ENCODE assay signal across 9 mouse cellular contexts in genomic region chr8:123202288-123202687, GRCm38 (mm10). TPM values are rescaled to one million over a fixed set of nuclear protein-coding genes. Genes with fewer than 3 reads are reported as not detected.
DNase-seq lines count a peak whose midpoint lies in the region; ATAC-seq and TF ChIP-seq lines count a peak whose summit lies in the region.
"Had no signal": no experiment of that assay in that cellular context is flagged by ENCODE, and none has a peak within 500 bp of the region (broad histone marks: within the 10 kb centered on the region; RNA-seq: fewer than 3 reads in every experiment).

No protein-coding gene starts in this region.

- H3K27me3 ChIP-seq in heart, adult 2 months (ENCODE audit: control insufficient read depth, insufficient read depth, low read length): no peaks in the 10 kb centered on the region
- H3K27me3 ChIP-seq in heart, embryonic 11.5 days (ENCODE audit: control insufficient read depth, insufficient read depth, low read length): peaks cover 3% of the 10 kb centered on the region; the same call in 1 of the 2 replicates
- H3K27me3 ChIP-seq in hindbrain, embryonic 11.5 days (ENCODE audit: control insufficient read depth, insufficient read depth, low read length): no peaks in the 10 kb centered on the region
- H3K27me3 ChIP-seq in midbrain, embryonic 14.5 days (ENCODE audit: control insufficient read depth, insufficient read depth, low read length): no peaks in the 10 kb centered on the region
- no peaks in the 10 kb centered on the region for H3K27me3 ChIP-seq in spleen, adult 2 months (ENCODE audit: control insufficient read depth, insufficient read depth, low read length)

- H3K27ac ChIP-seq in heart, adult 2 months: no peak overlapping the region
- no peak overlapping the region for H3K27ac ChIP-seq in heart, embryonic 11.5 days (ENCODE audit: low read depth, low read length)
- no peak overlapping the region for H3K27ac ChIP-seq in embryonic fibroblast, embryonic 13.5 days (ENCODE audit: insufficient read depth, low read length)
- H3K27ac ChIP-seq in hindbrain, embryonic 11.5 days (ENCODE audit: low read depth, low read length): no peak overlapping the region
- no peak overlapping the region for H3K27ac ChIP-seq in left cerebral cortex, adult 2 months
- no peak overlapping the region for H3K27ac ChIP-seq in midbrain, embryonic 14.5 days (replicated peaks; ENCODE audit: low read depth, low read length)
- H3K27ac ChIP-seq in spleen, adult 2 months (ENCODE audit: insufficient read depth, low read length): no peak overlapping the region
- H3K27ac ChIP-seq: liver, embryonic 15.5 days had no signal

- no peaks in the 10 kb centered on the region for H3K9me3 ChIP-seq in heart, embryonic 11.5 days (replicated peaks; ENCODE audit: control insufficient read depth, low read length)
- no peaks in the 10 kb centered on the region for H3K9me3 ChIP-seq in hindbrain, embryonic 11.5 days (ENCODE audit: control insufficient read depth, low read length)
- H3K9me3 ChIP-seq in midbrain, embryonic 14.5 days (ENCODE audit: control insufficient read depth, low read length): no peaks in the 10 kb centered on the region
- H3K9me3 ChIP-seq: liver, embryonic 15.5 days had no signal

- no peak overlapping the region for H3K4me3 ChIP-seq in heart, adult 2 months
- no peak overlapping the region for H3K4me3 ChIP-seq in heart, embryonic 11.5 days (ENCODE audit: low read depth, low read length)
- no peak overlapping the region for H3K4me3 ChIP-seq in embryonic fibroblast, embryonic 13.5 days (ENCODE audit: insufficient read depth, low read length)
- no peak overlapping the region for H3K4me3 ChIP-seq in hindbrain, embryonic 11.5 days (ENCODE audit: low read depth, low read length)
- no peak overlapping the region for H3K4me3 ChIP-seq in left cerebral cortex, adult 2 months
- H3K4me3 ChIP-seq in midbrain, embryonic 14.5 days (replicated peaks; ENCODE audit: low read depth, low read length): no peak overlapping the region
- no peak overlapping the region for H3K4me3 ChIP-seq in spleen, adult 2 months (ENCODE audit: extremely low read depth, insufficient read depth, insufficient read length)
- H3K4me3 ChIP-seq: liver, embryonic 15.5 days had no signal

- ATAC-seq in heart, embryonic 11.5 days (replicated peaks; ENCODE audit: insufficient number of reproducible peaks, low FRiP score, low TSS enrichment): no peak
- ATAC-seq in hindbrain, embryonic 11.5 days (ENCODE audit: low FRiP score): no peak
- no peak for ATAC-seq in midbrain, embryonic 14.5 days (ENCODE audit: low FRiP score, low TSS enrichment)

- TF ChIP-seq CTCF in heart, adult 2 months (IDR thresholded peaks at IDR 0.05): peak; percentile 97
- TF ChIP-seq CTCF in brain, embryonic 14.5 days (IDR thresholded peaks at IDR 0.05; ENCODE audit: borderline replicate concordance, extremely low read depth, insufficient read depth, insufficient read length): peak; percentile 91; the same call in 1 of the 2 replicates
- TF ChIP-seq CTCF in embryonic fibroblast, embryonic 13.5 days (IDR thresholded peaks at IDR 0.05; ENCODE audit: borderline replicate concordance, insufficient read depth, low read length): 0 out of 2 replicates have a peak, but pooled peaks have one; percentile 12
- peak; percentile 94 for TF ChIP-seq CTCF in left cerebral cortex, adult 2 months (IDR thresholded peaks at IDR 0.05)
- TF ChIP-seq CTCF in spleen, adult 2 months (IDR thresholded peaks at IDR 0.05; ENCODE audit: extremely low read depth, insufficient read depth, insufficient read length, insufficient replicate concordance): peak; percentile 58; the same call in 1 of the 2 replicates

- DNase-seq in heart, adult 2 months: peak; percentile 55 to 75
- peak; percentile 86 for DNase-seq in brain, embryonic 14.5 days (ENCODE audit: low read depth)
- DNase-seq in hindbrain, embryonic 11.5 days (ENCODE audit: low spot score): peak; percentile 92
- DNase-seq in left cerebral cortex, adult 2 months (ENCODE audit: extremely low spot score in 1 of 2, low spot score in 2 of 2): peak; percentile 68 to 84
- peak; percentile 92 for DNase-seq in midbrain, embryonic 14.5 days
- DNase-seq in spleen, adult 2 months (ENCODE audit: low read depth in 1 of 2, low spot score in 2 of 2): peak in 1 of 2 experiments; percentile 55

- TF ChIP-seq EP300 in heart, adult 2 months (IDR thresholded peaks at IDR 0.05; ENCODE audit: insufficient read depth, low read depth, low read length): no peak

- no peak overlapping the region for H3K4me2 ChIP-seq in heart, embryonic 11.5 days
- no peak overlapping the region for H3K4me2 ChIP-seq in hindbrain, embryonic 11.5 days (replicated peaks; ENCODE audit: low read depth, low read length)
- H3K4me2 ChIP-seq in midbrain, embryonic 14.5 days (ENCODE audit: low read length): no peak overlapping the region
- H3K4me2 ChIP-seq: liver, embryonic 15.5 days had no signal

- H3K36me3 ChIP-seq in heart, adult 2 months (ENCODE audit: control insufficient read depth, insufficient read depth, low read length): no peaks in the 10 kb centered on the region
- H3K36me3 ChIP-seq in heart, embryonic 11.5 days (ENCODE audit: control insufficient read depth, insufficient read depth, low read length): peaks cover 7% of the 10 kb centered on the region
- 0 out of 2 replicates have a peak, but pooled peaks cover 2% of the 10 kb centered on the region for H3K36me3 ChIP-seq in hindbrain, embryonic 11.5 days (ENCODE audit: control insufficient read depth, insufficient read depth, low read length)
- H3K36me3 ChIP-seq in midbrain, embryonic 14.5 days (ENCODE audit: control insufficient read depth, insufficient read depth, low read length): peaks cover 23% of the 10 kb centered on the region
- H3K36me3 ChIP-seq in spleen, adult 2 months (ENCODE audit: control insufficient read depth, insufficient read depth, low read length): peaks cover 14% of the 10 kb centered on the region

- 24% methylated on average over 5 of the region's 5 CpGs for WGBS in heart, adult 2 months
- WGBS in heart, embryonic 11.5 days (ENCODE audit: insufficient replicate concordance): 36% methylated on average over 5 of the region's 5 CpGs
- WGBS in hindbrain, embryonic 11.5 days: 37% methylated on average over 5 of the region's 5 CpGs
- WGBS in midbrain, embryonic 14.5 days: 25% methylated on average over 5 of the region's 5 CpGs
- WGBS in spleen, adult 2 months: 20% methylated on average over 5 of the region's 5 CpGs

- no peaks in the 10 kb centered on the region for H3K79me2 ChIP-seq in heart, adult 2 months (replicated peaks; ENCODE audit: control insufficient read depth, insufficient read depth, low read length)

- intact Hi-C loops in heart, adult 2 months (cut with DNase I): loop anchor here (2.0 to 5.0 kb wide), 2 partner anchors 95 to 365 kb away; no protein-coding TSS in a partner anchor
- intact Hi-C loops in left cerebral cortex, adult 2 months (cut with DNase I): loop anchor here (1.0 kb wide), 1 partner anchor 96 kb away; no protein-coding TSS in a partner anchor

- H3K9ac ChIP-seq in heart, adult 2 months (ENCODE audit: low read depth, low read length): no peak overlapping the region
- no peak overlapping the region for H3K9ac ChIP-seq in heart, embryonic 11.5 days (ENCODE audit: low read depth, low read length)
- no peak overlapping the region for H3K9ac ChIP-seq in hindbrain, embryonic 11.5 days (ENCODE audit: low read depth, low read length)
- H3K9ac ChIP-seq in midbrain, embryonic 14.5 days (replicated peaks; ENCODE audit: low read length): no peak overlapping the region
- H3K9ac ChIP-seq: liver, embryonic 15.5 days had no signal

- TF ChIP-seq POLR2A in heart, adult 2 months (IDR thresholded peaks at IDR 0.05; ENCODE audit: insufficient read depth, low read depth, low read length): no peak
- no peak for TF ChIP-seq POLR2A in brain, embryonic 14.5 days (IDR thresholded peaks at IDR 0.05; ENCODE audit: borderline replicate concordance, extremely low read depth, insufficient read depth, insufficient read length, poor library complexity, severe bottlenecking)
- TF ChIP-seq POLR2A in embryonic fibroblast, embryonic 13.5 days (IDR thresholded peaks at IDR 0.05; ENCODE audit: low read depth, low read length): no peak
- TF ChIP-seq POLR2A in spleen, adult 2 months (IDR thresholded peaks at IDR 0.05; ENCODE audit: low read depth, low read length): no peak

- H3K4me1 ChIP-seq in heart, adult 2 months (ENCODE audit: control insufficient read depth, insufficient read depth, low read length): no peaks in the 10 kb centered on the region
- no peaks in the 10 kb centered on the region for H3K4me1 ChIP-seq in heart, embryonic 11.5 days (ENCODE audit: control insufficient read depth, insufficient read depth, low read length)
- no peaks in the 10 kb centered on the region for H3K4me1 ChIP-seq in embryonic fibroblast, embryonic 13.5 days (ENCODE audit: control insufficient read depth, insufficient read depth, low read length)
- H3K4me1 ChIP-seq in hindbrain, embryonic 11.5 days (replicated peaks; ENCODE audit: control insufficient read depth, insufficient read depth, low read length): no peaks in the 10 kb centered on the region
- H3K4me1 ChIP-seq in midbrain, embryonic 14.5 days (ENCODE audit: control insufficient read depth, insufficient read depth, low read length): no peaks in the 10 kb centered on the region
- H3K4me1 ChIP-seq in spleen, adult 2 months (ENCODE audit: control insufficient read depth, insufficient read depth, insufficient read length): no peaks in the 10 kb centered on the region

RNA-seq across cellular contexts. Expression of gene Chmp1a, which starts 10.3 kb away (rescaled TPM):
- 10 to 100 TPM; 56.3 to 58.3 TPM for total RNA-seq in heart, adult 2 months (2021)
- polyA plus RNA-seq in heart, adult 2 months (2012; rRNA removed): 63.9 and 81.4 TPM in 2 replicates
- polyA plus RNA-seq in heart, embryonic 11.5 days (2014; fragmentation: Nextera tagmentation; extraction: Ambion mirVana): 63.1 and 74.1 TPM in 2 replicates
- polyA plus RNA-seq in brain, embryonic 14.5 days (2012; rRNA removed): 146 and 154 TPM in 2 replicates
- polyA plus RNA-seq in embryonic fibroblast, embryonic 13.5 days (2011; ENCODE audit: insufficient read length, low read depth, missing spikeins): 68.8 and 76.4 TPM in 2 replicates
- 87.7 and 94.3 TPM in 2 replicates for polyA plus RNA-seq in hindbrain, embryonic 11.5 days (2014; fragmentation: Nextera tagmentation; extraction: Ambion mirVana)
- total RNA-seq in left cerebral cortex, adult 2 months (2021): 100 to 1,000 TPM in 1 of 2 experiments, 10 to 100 TPM in 1; 86.2 to 104 TPM
- 175 and 196 TPM in 2 replicates for polyA plus RNA-seq in midbrain, embryonic 14.5 days (2014; fragmentation: Nextera tagmentation; extraction: Ambion mirVana)
- 70.5 and 85.0 TPM in 2 replicates for polyA plus RNA-seq in spleen, adult 2 months (2012; rRNA removed)

RNA-seq across cellular contexts. Expression of gene Spata33, which starts 10.3 kb away (rescaled TPM):
- total RNA-seq in heart, adult 2 months (2021): 10 to 100 TPM; 25.6 to 29.4 TPM
- polyA plus RNA-seq in heart, adult 2 months (2012; rRNA removed): 16.2 and 16.4 TPM in 2 replicates
- 3.4 and 5.0 TPM in 2 replicates for polyA plus RNA-seq in heart, embryonic 11.5 days (2014; fragmentation: Nextera tagmentation; extraction: Ambion mirVana)
- 6.8 TPM in 2 replicates for polyA plus RNA-seq in brain, embryonic 14.5 days (2012; rRNA removed)
- polyA plus RNA-seq in embryonic fibroblast, embryonic 13.5 days (2011; ENCODE audit: insufficient read length, low read depth, missing spikeins): 1.4 and 2.9 TPM in 2 replicates
- 5.5 and 6.1 TPM in 2 replicates for polyA plus RNA-seq in hindbrain, embryonic 11.5 days (2014; fragmentation: Nextera tagmentation; extraction: Ambion mirVana)
- 1 to 10 TPM; 6.3 to 8.1 TPM for total RNA-seq in left cerebral cortex, adult 2 months (2021)
- polyA plus RNA-seq in midbrain, embryonic 14.5 days (2014; fragmentation: Nextera tagmentation; extraction: Ambion mirVana): 5.3 and 6.9 TPM in 2 replicates
- polyA plus RNA-seq in spleen, adult 2 months (2012; rRNA removed): 0.09 and 0.42 TPM in 2 replicates

RNA-seq across cellular contexts. Expression of gene Dpep1, which starts 16.2 kb away (rescaled TPM):
- total RNA-seq in heart, adult 2 months (2021): 10 to 100 TPM; 35.4 to 55.0 TPM
- polyA plus RNA-seq in heart, adult 2 months (2012; rRNA removed): 80.1 and 103 TPM in 2 replicates
- polyA plus RNA-seq in heart, embryonic 11.5 days (2014; fragmentation: Nextera tagmentation; extraction: Ambion mirVana): 1.0 and 1.3 TPM in 2 replicates
- 0.37 and 0.66 TPM in 2 replicates for polyA plus RNA-seq in brain, embryonic 14.5 days (2012; rRNA removed)
- polyA plus RNA-seq in embryonic fibroblast, embryonic 13.5 days (2011; ENCODE audit: insufficient read length, low read depth, missing spikeins): 13.6 and 14.5 TPM in 2 replicates
- 0.43 and 0.85 TPM in 2 replicates for polyA plus RNA-seq in hindbrain, embryonic 11.5 days (2014; fragmentation: Nextera tagmentation; extraction: Ambion mirVana)
- not detected for total RNA-seq in left cerebral cortex, adult 2 months (2021)
- polyA plus RNA-seq in midbrain, embryonic 14.5 days (2014; fragmentation: Nextera tagmentation; extraction: Ambion mirVana): not detected in 2 replicates
- 1.3 and 1.6 TPM in 2 replicates for polyA plus RNA-seq in spleen, adult 2 months (2012; rRNA removed)

RNA-seq across cellular contexts. Expression of gene Cdk10, which starts 22.4 kb away (rescaled TPM):
- total RNA-seq in heart, adult 2 months (2021): 10 to 100 TPM; 18.4 to 22.9 TPM
- polyA plus RNA-seq in heart, adult 2 months (2012; rRNA removed): 32.4 and 37.0 TPM in 2 replicates
- 22.6 and 24.2 TPM in 2 replicates for polyA plus RNA-seq in heart, embryonic 11.5 days (2014; fragmentation: Nextera tagmentation; extraction: Ambion mirVana)
- 102 and 136 TPM in 2 replicates for polyA plus RNA-seq in brain, embryonic 14.5 days (2012; rRNA removed)
- polyA plus RNA-seq in embryonic fibroblast, embryonic 13.5 days (2011; ENCODE audit: insufficient read length, low read depth, missing spikeins): 36.4 and 36.6 TPM in 2 replicates
- 32.3 and 34.5 TPM in 2 replicates for polyA plus RNA-seq in hindbrain, embryonic 11.5 days (2014; fragmentation: Nextera tagmentation; extraction: Ambion mirVana)
- total RNA-seq in left cerebral cortex, adult 2 months (2021): 100 to 1,000 TPM; 101 to 111 TPM
- 53.9 and 62.6 TPM in 2 replicates for polyA plus RNA-seq in midbrain, embryonic 14.5 days (2014; fragmentation: Nextera tagmentation; extraction: Ambion mirVana)
- polyA plus RNA-seq in spleen, adult 2 months (2012; rRNA removed): 39.2 and 45.2 TPM in 2 replicates

RNA-seq across cellular contexts. Expression of gene Spata2l, which starts 33.7 kb away (rescaled TPM):
- total RNA-seq in heart, adult 2 months (2021): 1 to 10 TPM; 6.0 to 7.5 TPM
- polyA plus RNA-seq in heart, adult 2 months (2012; rRNA removed): 6.7 and 7.0 TPM in 2 replicates
- polyA plus RNA-seq in heart, embryonic 11.5 days (2014; fragmentation: Nextera tagmentation; extraction: Ambion mirVana): 1.6 TPM in 2 replicates
- polyA plus RNA-seq in brain, embryonic 14.5 days (2012; rRNA removed): 3.2 and 3.9 TPM in 2 replicates
- 1.5 and 2.3 TPM in 2 replicates for polyA plus RNA-seq in embryonic fibroblast, embryonic 13.5 days (2011; ENCODE audit: insufficient read length, low read depth, missing spikeins)
- polyA plus RNA-seq in hindbrain, embryonic 11.5 days (2014; fragmentation: Nextera tagmentation; extraction: Ambion mirVana): 1.8 and 2.2 TPM in 2 replicates
- 10 to 100 TPM; 75.4 to 97.5 TPM for total RNA-seq in left cerebral cortex, adult 2 months (2021)
- polyA plus RNA-seq in midbrain, embryonic 14.5 days (2014; fragmentation: Nextera tagmentation; extraction: Ambion mirVana): 4.4 and 5.1 TPM in 2 replicates
- polyA plus RNA-seq in spleen, adult 2 months (2012; rRNA removed): 12.1 and 13.9 TPM in 2 replicates

Comparison
In these comparisons a context has a peak if more than half of its experiments do, and no peak if none do; other contexts are left out.
1. CTCF ChIP-seq: peak in every context shown above with its lines; median percentile 97 in heart, adult 2 months; 94 in left cerebral cortex, adult 2 months; 91 in brain, embryonic 14.5 days; 58 in spleen, adult 2 months; 12 in embryonic fibroblast, embryonic 13.5 days.